Mouse (Mus musculus) 416B (cell line): Measurements from ENCODE around the gene Wbp11.
A peak's percentile ranks its signal among the peaks of the same experiment; 100 is the strongest.

Experiments used
- DNase-seq: peaks from one replicate; pipeline ENCODE4 v3.0.0; 2011; ENCODE audit warnings: low read depth

The Wbp11 gene

GRCm38 (mm10) chr6:136835352-136835751 is 7.3 kb upstream of the Wbp11 start, which contains the start of gene Smco3:
Smco3 (minus strand) TSS chr6:136835452.
- DNase-seq: no peak

GRCm38 (mm10) chr6:136831712-136832111 is 3.7 kb upstream of the Wbp11 start:
- peak; percentile 70 for DNase-seq

- DNase-seq: no peak
These were observed 648 bp upstream of the Wbp11 start for GRCm38 (mm10) chr6:136828681-136829080.

GRCm38 (mm10) chr6:136827516-136827880 is 535 bp downstream of the Wbp11 start, which contains the start of gene BC049715:
BC049715 (plus strand) TSS chr6:136827626.
- DNase-seq: no peak

GRCm38 (mm10) chr6:136827116-136827515 is 917 bp downstream of the Wbp11 start:
- peak; percentile 31 for DNase-seq

GRCm38 (mm10) chr6:136824987-136825386 is 3.0 kb downstream of the Wbp11 start:
- no peak for DNase-seq

- DNase-seq: no peak
These were observed 6.9 kb downstream of the Wbp11 start for GRCm38 (mm10) chr6:136821086-136821485.

- DNase-seq: no peak
These were observed 7.7 kb downstream of the Wbp11 start for GRCm38 (mm10) chr6:136820381-136820780.

- DNase-seq: no peak
These were observed 10.5 kb downstream of the Wbp11 start for GRCm38 (mm10) chr6:136817549-136817948.

- no peak for DNase-seq
These were observed 11.2 kb downstream of the Wbp11 start for GRCm38 (mm10) chr6:136816826-136817225.

GRCm38 (mm10) chr6:136815381-136815780 is 12.7 kb downstream of the Wbp11 start:
- peak; percentile 56 for DNase-seq

GRCm38 (mm10) chr6:136813117-136813516 is 14.9 kb downstream of the Wbp11 start:
- DNase-seq: peak; percentile 31

GRCm38 (mm10) chr6:136811196-136811595 is 16.8 kb downstream of the Wbp11 start:
- no peak for DNase-seq

- DNase-seq: no peak
These were observed 18.4 kb downstream of the Wbp11 start for GRCm38 (mm10) chr6:136809673-136810072.

- DNase-seq: peak; percentile 98
These were observed 19.0 kb downstream of the Wbp11 start for GRCm38 (mm10) chr6:136809077-136809476.

- DNase-seq: no peak
These were observed 19.4 kb downstream of the Wbp11 start for GRCm38 (mm10) chr6:136808631-136809046.

- DNase-seq: peak; percentile 98
These were observed 20.0 kb downstream of the Wbp11 start, which contains the start of gene H2afj for GRCm38 (mm10) chr6:136808014-136808417. H2afj (plus strand) TSS chr6:136808244.

GRCm38 (mm10) chr6:136807395-136808013 is 20.5 kb downstream of the Wbp11 start:
- DNase-seq: no peak

- DNase-seq: no peak
These were observed 21.2 kb downstream of the Wbp11 start for GRCm38 (mm10) chr6:136806819-136807218.

GRCm38 (mm10) chr6:136805409-136805775 is 22.6 kb downstream of the Wbp11 start:
- DNase-seq: peak; percentile 44

GRCm38 (mm10) chr6:136804705-136805408 is 23.2 kb downstream of the Wbp11 start:
- peak; percentile 91 for DNase-seq

- peak; percentile 99 for DNase-seq
These were observed 24.0 kb downstream of the Wbp11 start, which contains the start of gene Hist4h4 for GRCm38 (mm10) chr6:136803739-136804633. Hist4h4 (minus strand) TSS chr6:136804415.
